ENCODE assay signal across 10 mouse cellular contexts in the genomic region with DNA sequence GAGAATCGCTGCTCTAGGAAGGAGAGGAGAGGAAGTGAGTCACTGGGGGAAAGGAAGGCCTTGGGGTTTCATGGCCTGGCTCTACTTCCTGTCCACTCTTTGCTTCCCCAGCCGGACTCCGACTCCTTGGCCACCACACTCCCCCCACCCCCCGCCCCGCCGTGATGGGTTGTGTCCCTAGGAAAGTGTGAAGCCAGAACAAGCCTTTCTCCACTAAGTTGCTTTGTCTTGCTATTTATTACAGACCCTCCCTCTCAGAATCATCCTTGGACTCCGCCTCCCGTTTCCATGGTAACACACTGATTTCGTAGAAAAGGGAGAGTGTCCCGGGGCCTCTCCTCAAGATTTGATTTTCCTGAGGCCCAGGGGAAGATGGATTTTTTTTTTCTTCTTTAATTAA. TPM values are rescaled to one million over a fixed set of nuclear protein-coding genes. Genes with fewer than 3 reads are reported as not detected.
A peak's percentile ranks its signal among the peaks of the same experiment; 100 is the strongest.
DNase-seq lines count a peak whose midpoint lies in the region; ATAC-seq and TF ChIP-seq lines count a peak whose summit lies in the region.
"Had no signal": no experiment of that assay in that cellular context is flagged by ENCODE, and none has a peak within 500 bp of the region (broad histone marks: within the 10 kb centered on the region; RNA-seq: fewer than 3 reads in every experiment).

No protein-coding gene starts in this region.

- DNase-seq in 416B (ENCODE audit: low read depth) = peak; percentile 79
- DNase-seq in forebrain, embryonic 14.5 days (ENCODE audit: low spot score) = peak; percentile 82
- DNase-seq in limb, embryonic 11.5 days (ENCODE audit: low spot score) = peak; percentile 48
- no peak for DNase-seq in spleen, postnatal 14 days (ENCODE audit: low spot score in 2 of 2)
- DNase-seq in ovary, postnatal 10 days (ENCODE audit: low spot score) = no peak
- DNase-seq in spleen, postnatal 10 days (ENCODE audit: low spot score in 2 of 2) = no peak
- DNase-seq: spleen, adult 18-20 months had no signal

- H3K27ac ChIP-seq in ES-Bruce4 (ENCODE audit: insufficient read depth, low read length) = no peak overlapping the region
- H3K27ac ChIP-seq in forebrain, embryonic 14.5 days (ENCODE audit: low read depth, low read length) = no peak overlapping the region
- H3K27ac ChIP-seq in limb, embryonic 11.5 days (replicated peaks; ENCODE audit: low read depth, low read length) = no peak overlapping the region
- H3K27ac ChIP-seq in intestine, embryonic 15.5 days = no peak overlapping the region
- H3K27ac ChIP-seq: liver, embryonic 15.5 days had no signal

- H3K4me1 ChIP-seq in ES-Bruce4 (ENCODE audit: control insufficient read depth, insufficient read depth, low read length) = peaks cover 3% of the 10 kb centered on the region
- peaks cover 16% of the 10 kb centered on the region for H3K4me1 ChIP-seq in forebrain, embryonic 14.5 days (ENCODE audit: control insufficient read depth, insufficient read depth, low read length)
- H3K4me1 ChIP-seq in limb, embryonic 11.5 days (ENCODE audit: control insufficient read depth, insufficient read depth, low read length) = peaks cover 13% of the 10 kb centered on the region; the same call in 1 of the 2 replicates
- peaks cover 3% of the 10 kb centered on the region; the same call in 1 of the 2 replicates for H3K4me1 ChIP-seq in intestine, embryonic 15.5 days (replicated peaks)

- H3K27me3 ChIP-seq in ES-Bruce4 (ENCODE audit: control insufficient read depth, insufficient read depth, low read length, poor library complexity, severe bottlenecking) = no peaks in the 10 kb centered on the region
- H3K27me3 ChIP-seq in forebrain, embryonic 14.5 days (replicated peaks; ENCODE audit: control insufficient read depth, insufficient read depth, low read length) = 0 out of 2 replicates have a peak, but pooled peaks cover 3% of the 10 kb centered on the region
- peaks cover 9% of the 10 kb centered on the region for H3K27me3 ChIP-seq in limb, embryonic 11.5 days (ENCODE audit: control insufficient read depth, insufficient read depth, low read length)
- no peaks in the 10 kb centered on the region for H3K27me3 ChIP-seq in intestine, embryonic 15.5 days (replicated peaks)

- no peak for TF ChIP-seq EP300 in ES-Bruce4 (IDR thresholded peaks at IDR 0.05; ENCODE audit: insufficient read depth, low read depth, low read length)

- H3K9ac ChIP-seq in ES-Bruce4 (ENCODE audit: low read depth, poor library complexity, severe bottlenecking) = peak overlapping the region; percentile 34; the same call in 1 of the 2 replicates
- no peak overlapping the region for H3K9ac ChIP-seq in forebrain, embryonic 14.5 days (ENCODE audit: low read length)
- no peak overlapping the region for H3K9ac ChIP-seq in limb, embryonic 11.5 days (ENCODE audit: low read length)
- H3K9ac ChIP-seq in intestine, embryonic 15.5 days = no peak overlapping the region
- H3K9ac ChIP-seq: liver, embryonic 15.5 days had no signal

- no peaks in the 10 kb centered on the region for H3K9me3 ChIP-seq in ES-Bruce4 (replicated peaks; ENCODE audit: control insufficient read depth, insufficient read depth, low read length, poor library complexity, severe bottlenecking)
- no peaks in the 10 kb centered on the region for H3K9me3 ChIP-seq in forebrain, embryonic 14.5 days (replicated peaks; ENCODE audit: control insufficient read depth, low read length)
- H3K9me3 ChIP-seq in limb, embryonic 11.5 days (ENCODE audit: control insufficient read depth, low read length) = no peaks in the 10 kb centered on the region
- no peaks in the 10 kb centered on the region for H3K9me3 ChIP-seq in intestine, embryonic 15.5 days
- H3K9me3 ChIP-seq: liver, embryonic 15.5 days had no signal

- H3K4me2 ChIP-seq in forebrain, embryonic 14.5 days (ENCODE audit: low read length) = peak overlapping the region; percentile 46
- H3K4me2 ChIP-seq in limb, embryonic 11.5 days (ENCODE audit: low read depth, severe bottlenecking) = peak overlapping the region; percentile 10; the same call in 1 of the 2 replicates
- no peak overlapping the region for H3K4me2 ChIP-seq in intestine, embryonic 15.5 days (replicated peaks)
- H3K4me2 ChIP-seq: liver, embryonic 15.5 days had no signal

- ATAC-seq in forebrain, embryonic 14.5 days = 0 out of 2 replicates have a peak, but pooled peaks have one; percentile 15
- no peak for ATAC-seq in limb, embryonic 11.5 days (ENCODE audit: insufficient number of reproducible peaks, low FRiP score, low TSS enrichment, low read depth)
- no peak for ATAC-seq in intestine, embryonic 15.5 days

- no peaks in the 10 kb centered on the region for H3K36me3 ChIP-seq in ES-Bruce4 (ENCODE audit: control insufficient read depth, insufficient read depth, low read length, poor library complexity, severe bottlenecking)
- no peaks in the 10 kb centered on the region for H3K36me3 ChIP-seq in forebrain, embryonic 14.5 days (ENCODE audit: control insufficient read depth, insufficient read depth, low read length)
- H3K36me3 ChIP-seq in limb, embryonic 11.5 days (ENCODE audit: control insufficient read depth, insufficient read depth, low read length) = no peaks in the 10 kb centered on the region
- H3K36me3 ChIP-seq in intestine, embryonic 15.5 days = no peaks in the 10 kb centered on the region
- H3K36me3 ChIP-seq: liver, embryonic 15.5 days had no signal

- TF ChIP-seq CTCF in ES-Bruce4 (IDR thresholded peaks at IDR 0.05; ENCODE audit: low read depth, low read length) = no peak

- no peak for TF ChIP-seq POLR2A in ES-Bruce4 (IDR thresholded peaks at IDR 0.05; ENCODE audit: insufficient read depth, low read length)

- WGBS in forebrain, embryonic 14.5 days = 6% methylated on average over 10 of the region's 10 CpGs
- WGBS in limb, embryonic 11.5 days = 20% methylated on average over 10 of the region's 10 CpGs
- WGBS in intestine, embryonic 15.5 days = 24% methylated on average over 10 of the region's 10 CpGs

- H3K4me3 ChIP-seq in ES-Bruce4 (ENCODE audit: low read depth, low read length) = no peak overlapping the region
- H3K4me3 ChIP-seq in forebrain, embryonic 14.5 days (ENCODE audit: low read depth, low read length) = peak overlapping the region; percentile 10; the same call in 1 of the 2 replicates
- H3K4me3 ChIP-seq in limb, embryonic 11.5 days (ENCODE audit: low read depth, low read length) = no peak overlapping the region
- H3K4me3 ChIP-seq in intestine, embryonic 15.5 days (replicated peaks) = no peak overlapping the region
- H3K4me3 ChIP-seq: liver, embryonic 15.5 days had no signal

RNA-seq across cellular contexts. Expression of gene Tmem211, which starts 1.4 kb away (rescaled TPM):
- 0.76 and 0.97 TPM in 2 replicates for polyA plus RNA-seq in ES-Bruce4 (2011; ENCODE audit: insufficient read depth, insufficient read length, low read depth, missing spikeins)
- not detected in 2 replicates for polyA plus RNA-seq in forebrain, embryonic 14.5 days (2014; fragmentation: Nextera tagmentation; extraction: Ambion mirVana)
- polyA plus RNA-seq in limb, embryonic 11.5 days (2014; fragmentation: Nextera tagmentation; extraction: Ambion mirVana) = not detected in 2 replicates
- not detected in 2 replicates for polyA plus RNA-seq in intestine, embryonic 15.5 days (2015; fragmentation: Nextera tagmentation; extraction: Ambion mirVana)
- polyA plus RNA-seq: liver, embryonic 15.5 days had no signal

RNA-seq across cellular contexts. Expression of gene 2900026A02Rik, which starts 4.2 kb away (rescaled TPM):
- polyA plus RNA-seq in ES-Bruce4 (2011; ENCODE audit: insufficient read depth, insufficient read length, low read depth, missing spikeins) = 14.2 and 15.2 TPM in 2 replicates
- polyA plus RNA-seq in forebrain, embryonic 14.5 days (2014; fragmentation: Nextera tagmentation; extraction: Ambion mirVana) = 2.1 and 2.7 TPM in 2 replicates
- polyA plus RNA-seq in limb, embryonic 11.5 days (2014; fragmentation: Nextera tagmentation; extraction: Ambion mirVana) = 1.3 and 1.7 TPM in 2 replicates
- 10.0 and 10.7 TPM in 2 replicates for polyA plus RNA-seq in intestine, embryonic 15.5 days (2015; fragmentation: Nextera tagmentation; extraction: Ambion mirVana)

Comparison
In these comparisons a context has a peak if more than half of its experiments do, and no peak if none do; other contexts are left out.
1. DNase-seq: peak in 416B (single experiment), forebrain, embryonic 14.5 days (single experiment) and limb, embryonic 11.5 days (single experiment); none in spleen, postnatal 14 days (0 of 2), ovary, postnatal 10 days (single experiment) and spleen, postnatal 10 days (0 of 2).